Comparison of ENCODE assay signal across 21 mouse cellular contexts in genomic region chr5:138202086-138202485, GRCm38 (mm10). TPM values are rescaled to one million over a fixed set of nuclear protein-coding genes. Genes with fewer than 3 reads are reported as not detected.
"Had no signal": no experiment of that assay in that cellular context is flagged by ENCODE, and none has a peak within 500 bp of the region (broad histone marks: within the 10 kb centered on the region; RNA-seq: fewer than 3 reads in every experiment).

No protein-coding gene starts in this region.

- DNase-seq: left cerebral cortex, postnatal 4 days; liver; liver, embryonic 13.5 days; liver, postnatal 0 days; lung, adult 18-20 months; lung, adult 2 months; lung, embryonic 14.5 days; lung, postnatal 10 days; lung, postnatal 14 days; lung, postnatal 36 days; lung, postnatal 4 days; midbrain, embryonic 14.5 days had no signal

- ATAC-seq: liver, embryonic 12.5 days; liver, postnatal 0 days; lung, postnatal 0 days; midbrain, embryonic 13.5 days; midbrain, embryonic 15.5 days; midbrain, embryonic 16.5 days had no signal

RNA-seq across cellular contexts. Expression of gene Mblac1, which starts 8.0 kb away (rescaled TPM):
- total RNA-seq: monocyte, adult 5-6 weeks had no signal

RNA-seq across cellular contexts. Expression of gene Nxpe5, which starts 23.6 kb away (rescaled TPM):
- total RNA-seq: left cerebral cortex, postnatal 36 days; liver, adult 2 months; midbrain, postnatal 0 days had no signal
